Mouse (Mus musculus): ENCODE data around the gene Adamts17. TPM values are rescaled to one million over a fixed set of nuclear protein-coding genes. Genes with fewer than 3 reads are reported as not detected.

Adamts17 gene
- polyA plus RNA-seq, 1 experiment from 2014 or later, result 4.6 TPM

DNA sequence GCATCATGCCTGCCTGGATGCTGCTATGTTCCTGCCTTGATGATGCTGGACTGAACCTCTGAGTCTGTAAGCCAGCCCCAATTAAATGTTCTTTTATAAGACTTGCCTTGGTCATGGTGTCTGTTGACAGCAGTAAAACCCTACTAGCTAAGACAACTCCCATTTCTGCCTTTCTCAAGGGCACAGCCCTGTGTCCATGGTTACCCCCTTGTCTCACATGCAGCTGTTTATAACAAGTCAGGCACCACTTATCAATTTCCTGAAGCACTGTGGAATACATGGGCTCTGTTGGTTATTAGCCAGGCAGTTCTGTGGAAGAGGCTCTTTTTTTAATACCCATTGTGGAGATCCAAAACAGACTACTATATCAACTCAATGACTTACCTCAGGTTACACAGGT is 193.1 kb downstream of the Adamts17 start:
- peak; percentile 60 for DNase-seq (ENCODE audit: low spot score)
- Histone ChIP-seq H3K27me3 (ENCODE audit: insufficient read depth, poor library complexity, severe bottlenecking) (no peaks in the 10 kb centered on the region), H3K36me3 (no peaks in the 10 kb centered on the region), H3K9me3 (no peaks in the 10 kb centered on the region), H3K27ac (0 out of 2 replicates have a peak overlapping the region, but pooled peaks have one; percentile 76), H3K4me3 (no peak overlapping the region), H3K4me1 (peaks cover 31% of the 10 kb centered on the region)

DNA sequence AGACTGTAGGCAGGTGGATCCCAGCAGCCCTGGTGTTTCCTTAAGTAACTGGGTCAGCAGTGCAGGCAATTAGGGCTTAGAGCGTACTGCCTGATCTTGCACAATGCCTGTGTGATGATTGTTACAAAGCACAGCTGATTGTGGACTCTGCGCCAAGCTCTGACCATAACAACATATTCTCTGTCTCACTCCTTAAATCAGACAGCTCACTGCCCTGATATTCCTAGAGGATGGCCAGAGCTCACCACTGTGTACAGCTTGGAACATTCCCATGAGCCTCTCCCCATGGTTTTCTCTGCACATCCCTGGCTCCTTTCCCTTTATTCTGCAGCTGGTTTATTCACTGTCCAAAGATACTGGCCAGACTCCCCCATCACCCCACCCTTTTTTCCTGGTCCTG is 194.8 kb downstream of the Adamts17 start:
- 86% methylated on average over 2 of the region's 2 CpGs for WGBS
- no peak overlapping the region for H3K27ac ChIP-seq
- DNase-seq (ENCODE audit: low spot score), result peak; percentile 33
- peaks cover 36% of the 10 kb centered on the region for H3K4me1 ChIP-seq
- no peak overlapping the region for H3K4me3 ChIP-seq
- no peaks in the 10 kb centered on the region for H3K36me3 ChIP-seq
- no peaks in the 10 kb centered on the region for H3K27me3 ChIP-seq (ENCODE audit: insufficient read depth, poor library complexity, severe bottlenecking)
- H3K9me3 ChIP-seq, result no peaks in the 10 kb centered on the region

- Histone ChIP-seq H3K4me3 (no peak overlapping the region), H3K27me3 (ENCODE audit: insufficient read depth, poor library complexity, severe bottlenecking) (no peaks in the 10 kb centered on the region), H3K27ac (no peak overlapping the region), H3K9me3 (no peaks in the 10 kb centered on the region), H3K36me3 (no peaks in the 10 kb centered on the region), H3K4me1 (peaks cover 36% of the 10 kb centered on the region)
- 67% methylated on average over 10 of the region's 10 CpGs for WGBS
- peak; percentile 61 for DNase-seq (ENCODE audit: low spot score)
These were observed 195.7 kb downstream of the Adamts17 start for GRCm38 (mm10) chr7:67035246-67035645.

DNA sequence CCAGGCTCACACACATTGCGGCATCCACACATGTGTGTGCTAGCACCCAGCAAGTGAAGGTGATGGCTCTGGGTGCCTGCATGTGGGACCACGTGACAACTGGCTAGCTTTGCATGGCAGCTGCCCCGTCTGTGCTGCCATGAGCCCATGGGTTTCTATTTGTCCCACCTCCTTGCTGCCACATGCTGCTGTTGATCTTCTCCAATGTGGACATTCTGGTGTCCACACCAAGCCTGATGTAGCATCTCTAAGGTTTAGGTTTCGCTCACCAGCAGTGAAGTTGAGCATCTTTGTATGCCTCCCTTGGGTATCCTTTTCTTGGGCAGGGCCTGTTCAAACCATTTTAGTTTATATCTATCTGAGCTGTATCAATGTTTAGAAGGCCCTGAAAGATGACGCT is 196.1 kb downstream of the Adamts17 start:
- no peaks in the 10 kb centered on the region for H3K9me3 ChIP-seq
- 87% methylated on average over 5 of the region's 5 CpGs for WGBS
- no peaks in the 10 kb centered on the region for H3K27me3 ChIP-seq (ENCODE audit: insufficient read depth, poor library complexity, severe bottlenecking)
- H3K4me1 ChIP-seq, result peaks cover 35% of the 10 kb centered on the region
- H3K4me3 ChIP-seq, result no peak overlapping the region
- no peaks in the 10 kb centered on the region for H3K36me3 ChIP-seq
- no peak overlapping the region for H3K27ac ChIP-seq
- peak; percentile 61 for DNase-seq (ENCODE audit: low spot score)

- Histone ChIP-seq H3K36me3 (no peaks in the 10 kb centered on the region), H3K9me3 (no peaks in the 10 kb centered on the region), H3K27ac (no peak overlapping the region), H3K4me1 (peaks cover 24% of the 10 kb centered on the region), H3K4me3 (no peak overlapping the region), H3K27me3 (ENCODE audit: insufficient read depth, poor library complexity, severe bottlenecking) (no peaks in the 10 kb centered on the region)
- 81% methylated on average over 5 of the region's 5 CpGs for WGBS
- peak; percentile 57 for DNase-seq (ENCODE audit: low spot score)
These were observed 197.3 kb downstream of the Adamts17 start for GRCm38 (mm10) chr7:67036502-67037485.

DNA sequence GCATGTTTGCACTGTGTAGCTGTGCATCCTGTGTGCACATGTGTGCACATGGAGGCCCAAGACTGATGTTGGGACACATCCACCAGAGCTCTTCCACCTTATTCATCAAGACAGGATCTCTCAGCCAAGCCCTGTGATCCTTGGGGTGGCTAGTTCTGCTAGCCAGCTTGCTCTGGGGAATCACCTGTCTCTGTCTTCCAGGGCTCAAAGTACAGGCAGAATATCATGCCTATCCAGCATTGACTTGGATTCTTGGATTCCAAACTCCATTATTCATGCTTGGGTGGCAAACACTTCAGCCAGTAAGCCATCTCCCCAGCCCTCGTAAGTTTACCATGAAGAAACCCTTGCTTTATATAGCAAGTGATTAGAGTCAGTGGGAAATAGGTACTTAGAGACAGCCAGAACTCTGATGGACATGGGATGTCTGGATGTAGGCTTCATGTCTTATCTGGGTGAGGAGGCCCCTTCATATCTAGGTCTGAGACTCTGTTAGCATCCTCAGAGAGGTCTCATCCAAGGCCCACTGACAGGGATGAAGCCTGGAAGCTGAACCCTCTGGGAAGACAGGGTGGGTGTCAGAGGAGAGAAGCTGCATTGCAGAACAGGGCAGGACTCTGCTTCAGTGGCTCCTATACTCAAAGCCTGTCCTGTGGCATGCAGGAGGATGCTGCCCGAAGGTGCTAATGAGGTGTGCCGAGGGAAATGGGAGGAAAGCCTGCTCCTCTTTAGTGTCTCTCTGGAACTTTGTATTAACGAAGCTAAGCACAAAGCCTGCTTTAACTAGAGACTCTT is 198.4 kb downstream of the Adamts17 start:
- no peak overlapping the region for H3K4me3 ChIP-seq
- H3K27ac ChIP-seq, result no peak overlapping the region
- H3K27me3 ChIP-seq (ENCODE audit: insufficient read depth, poor library complexity, severe bottlenecking), result no peaks in the 10 kb centered on the region
- peak; percentile 62 for DNase-seq (ENCODE audit: low spot score)
- no peaks in the 10 kb centered on the region for H3K36me3 ChIP-seq
- H3K4me1 ChIP-seq, result peaks cover 17% of the 10 kb centered on the region
- 49% methylated on average over 4 of the region's 4 CpGs for WGBS
- H3K9me3 ChIP-seq, result no peaks in the 10 kb centered on the region

DNA sequence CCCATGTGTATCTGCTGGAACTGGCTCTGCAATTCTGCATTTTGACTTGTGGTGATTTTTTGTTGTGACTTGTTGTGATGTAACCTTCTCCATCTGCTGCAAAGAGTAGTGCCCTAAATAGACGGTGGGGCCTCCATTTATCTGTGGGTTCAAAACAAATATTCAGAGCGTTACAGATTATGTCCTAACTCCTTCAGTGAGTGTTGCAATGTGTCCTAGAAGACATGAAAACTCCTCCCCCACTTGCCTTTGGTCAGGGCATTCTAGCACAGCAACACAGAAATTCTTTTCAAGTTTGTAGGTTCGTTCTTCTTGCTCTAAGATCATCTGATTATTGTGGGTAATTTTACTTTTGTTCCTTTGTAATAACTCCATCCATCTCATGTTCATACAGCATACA is 199.6 kb downstream of the Adamts17 start:
- Histone ChIP-seq H3K4me1 (peaks cover 17% of the 10 kb centered on the region), H3K9me3 (no peaks in the 10 kb centered on the region), H3K27me3 (ENCODE audit: insufficient read depth, poor library complexity, severe bottlenecking) (no peaks in the 10 kb centered on the region), H3K4me3 (no peak overlapping the region), H3K36me3 (no peaks in the 10 kb centered on the region), H3K27ac (no peak overlapping the region)
- peak; percentile 13 for DNase-seq (ENCODE audit: low spot score)
- WGBS, result 54% methylated on average over 3 of the region's 3 CpGs

- 63% methylated on average over 8 of the region's 8 CpGs for WGBS
- Histone ChIP-seq H3K27ac (no peak overlapping the region), H3K9me3 (no peaks in the 10 kb centered on the region), H3K4me1 (peaks cover 16% of the 10 kb centered on the region), H3K36me3 (no peaks in the 10 kb centered on the region), H3K27me3 (ENCODE audit: insufficient read depth, poor library complexity, severe bottlenecking) (no peaks in the 10 kb centered on the region), H3K4me3 (no peak overlapping the region)
- DNase-seq (ENCODE audit: low spot score), result peak; percentile 35
These were observed 200.3 kb downstream of the Adamts17 start for GRCm38 (mm10) chr7:67039861-67040260.

- WGBS, result 87% methylated on average over 3 of the region's 3 CpGs
These were observed 202.2 kb downstream of the Adamts17 start for GRCm38 (mm10) chr7:67041685-67042084.

GRCm38 (mm10) chr7:67044121-67044817 is 204.7 kb downstream of the Adamts17 start:
- Histone ChIP-seq H3K4me1 (peaks cover 15% of the 10 kb centered on the region), H3K36me3 (no peaks in the 10 kb centered on the region), H3K4me3 (no peak overlapping the region), H3K27ac (peak overlapping the region; percentile 49; the same call in 1 of the 2 replicates), H3K27me3 (ENCODE audit: insufficient read depth, poor library complexity, severe bottlenecking) (no peaks in the 10 kb centered on the region), H3K9me3 (no peaks in the 10 kb centered on the region)
- 78% methylated on average over 15 of the region's 15 CpGs for WGBS
- DNase-seq (ENCODE audit: low spot score), result peak; percentile 64

More at GRCm38 (mm10) chr7:67041685-67042084, 202.2 kb downstream of the Adamts17 start:
- Histone ChIP-seq H3K27ac (no peak overlapping the region), H3K4me1 (peaks cover 20% of the 10 kb centered on the region), H3K36me3 (no peaks in the 10 kb centered on the region), H3K9me3 (no peaks in the 10 kb centered on the region), H3K27me3 (ENCODE audit: insufficient read depth, poor library complexity, severe bottlenecking) (no peaks in the 10 kb centered on the region), H3K4me3 (no peak overlapping the region)
- DNase-seq (ENCODE audit: low spot score), result peak; percentile 46

GRCm38 (mm10) chr7:67045202-67045601 is 205.7 kb downstream of the Adamts17 start:
- peaks cover 9% of the 10 kb centered on the region; the same call in 1 of the 2 replicates for H3K4me1 ChIP-seq
- 90% methylated on average over 6 of the region's 6 CpGs for WGBS
- H3K9me3 ChIP-seq, result no peaks in the 10 kb centered on the region
- H3K27ac ChIP-seq, result peak overlapping the region; percentile 67; the same call in 1 of the 2 replicates
- peak; percentile 36 for DNase-seq (ENCODE audit: low spot score)
- no peak overlapping the region for H3K4me3 ChIP-seq
- no peaks in the 10 kb centered on the region for H3K27me3 ChIP-seq (ENCODE audit: insufficient read depth, poor library complexity, severe bottlenecking)
- no peaks in the 10 kb centered on the region for H3K36me3 ChIP-seq

- Histone ChIP-seq H3K4me1 (peaks cover 22% of the 10 kb centered on the region), H3K9me3 (no peaks in the 10 kb centered on the region), H3K36me3 (no peaks in the 10 kb centered on the region), H3K27me3 (ENCODE audit: insufficient read depth, poor library complexity, severe bottlenecking) (no peaks in the 10 kb centered on the region), H3K27ac (no peak overlapping the region), H3K4me3 (no peak overlapping the region)
- no peak for DNase-seq (ENCODE audit: low spot score)
- WGBS, result 95% methylated on average over 2 of the region's 2 CpGs
These were observed 209.7 kb downstream of the Adamts17 start for GRCm38 (mm10) chr7:67049206-67049605.
